In genomic region chr9:120818726-120819317, GRCm38 (mm10) we compare ENCODE assay signal across 22 mouse cellular contexts.
DNase-seq lines count a peak whose midpoint lies in the region; ATAC-seq and TF ChIP-seq lines count a peak whose summit lies in the region.
"Had no signal": no experiment of that assay in that cellular context is flagged by ENCODE, and none has a peak within 500 bp of the region (broad histone marks: within the 10 kb centered on the region; RNA-seq: fewer than 3 reads in every experiment).

No protein-coding gene starts in this region.

- no peaks in the 10 kb centered on the region for H3K27me3 ChIP-seq in E14TG2a.4 (ENCODE audit: insufficient read depth, low read length)
- no peaks in the 10 kb centered on the region for H3K27me3 ChIP-seq in intestine, embryonic 16.5 days (replicated peaks; ENCODE audit: control insufficient read depth, insufficient read depth, low read length)
- H3K27me3 ChIP-seq: forebrain, embryonic 15.5 days had no signal

- no peak overlapping the region for H3K9ac ChIP-seq in intestine, embryonic 16.5 days (ENCODE audit: low read depth, low read length)
- H3K9ac ChIP-seq: forebrain, embryonic 15.5 days had no signal

- H3K36me3 ChIP-seq in E14TG2a.4 (ENCODE audit: insufficient read depth, low read length), result no peaks in the 10 kb centered on the region
- no peaks in the 10 kb centered on the region for H3K36me3 ChIP-seq in intestine, embryonic 16.5 days (ENCODE audit: control insufficient read depth, insufficient read depth, low read length)
- H3K36me3 ChIP-seq: forebrain, embryonic 15.5 days had no signal

- ATAC-seq in intestine, embryonic 16.5 days, result peak; percentile 41; the same call in 1 of the 2 replicates
- no peak for ATAC-seq in monocyte, adult 5-6 weeks (replicated peaks; ENCODE audit: insufficient number of reproducible peaks, low FRiP score, low TSS enrichment, poor library complexity, severe bottlenecking)
- ATAC-seq: forebrain, embryonic 15.5 days; hindbrain, embryonic 16.5 days had no signal

- no peak overlapping the region for H3K4me3 ChIP-seq in layer of hippocampus, adult 2 months
- H3K4me3 ChIP-seq in E14TG2a.4 (replicated peaks; ENCODE audit: low read length), result peak overlapping the region; percentile 20; the same call in 1 of the 2 replicates
- no peak overlapping the region for H3K4me3 ChIP-seq in intestine, embryonic 16.5 days (ENCODE audit: low read length)
- H3K4me3 ChIP-seq: forebrain, embryonic 15.5 days had no signal

- 76% methylated on average over 22 of the region's 22 CpGs for WGBS in intestine, embryonic 16.5 days

- H3K27ac ChIP-seq in layer of hippocampus, adult 2 months, result no peak overlapping the region
- peak overlapping the region; percentile 39; the same call in 1 of the 2 replicates for H3K27ac ChIP-seq in intestine, embryonic 16.5 days (ENCODE audit: low read length)
- H3K27ac ChIP-seq: forebrain, embryonic 15.5 days; macrophage had no signal

- no peaks in the 10 kb centered on the region for H3K9me3 ChIP-seq in E14TG2a.4 (ENCODE audit: low read length)
- H3K9me3 ChIP-seq in intestine, embryonic 16.5 days (ENCODE audit: control insufficient read depth, low read length), result no peaks in the 10 kb centered on the region
- H3K9me3 ChIP-seq: forebrain, embryonic 15.5 days had no signal

- 0 out of 2 replicates have a peak, but pooled peaks cover 4% of the 10 kb centered on the region for H3K4me1 ChIP-seq in E14TG2a.4 (replicated peaks; ENCODE audit: low read depth, low read length)
- H3K4me1 ChIP-seq in intestine, embryonic 16.5 days (ENCODE audit: control insufficient read depth, insufficient read depth, low read length), result 0 out of 2 replicates have a peak, but pooled peaks cover 3% of the 10 kb centered on the region
- H3K4me1 ChIP-seq: forebrain, embryonic 15.5 days had no signal

- 0 out of 2 replicates have a peak overlapping the region, but pooled peaks have one; percentile 5 for H3K4me2 ChIP-seq in intestine, embryonic 16.5 days (ENCODE audit: low read depth, low read length)
- H3K4me2 ChIP-seq: forebrain, embryonic 15.5 days; heart, embryonic 11.5 days had no signal

- no peak for DNase-seq in layer of hippocampus, adult 2 months (ENCODE audit: low spot score in 2 of 2)
- no peak for DNase-seq in layer of hippocampus, postnatal 10 days (ENCODE audit: low spot score in 2 of 2)
- peak; percentile 71 for DNase-seq in R1 (ENCODE audit: low read depth, low spot score)
- no peak for DNase-seq in layer of hippocampus, postnatal 14 days (ENCODE audit: low spot score in 2 of 2)
- DNase-seq in right cerebral cortex, adult 2 months (ENCODE audit: low spot score in 2 of 2), result no peak
- DNase-seq: cerebellum, adult 11-12 months; cerebellum, postnatal 25 days; heart, postnatal 14 days; kidney, adult 8-10 months; kidney, postnatal 25 days; layer of hippocampus, adult 9-11 months; lung, adult 2 months; midbrain, embryonic 14.5 days; retina, postnatal 1 day; thymus, postnatal 14 days had no signal

- peak; percentile 24; the same call in 1 of the 2 replicates for TF ChIP-seq CTCF in layer of hippocampus, adult 2 months (conservative IDR thresholded peaks at IDR 0.05)
- peak; percentile 31 for TF ChIP-seq CTCF in E14TG2a.4 (conservative IDR thresholded peaks at IDR 0.05; ENCODE audit: low read length)
